Mouse (Mus musculus) mouse embryonic stem cell (cell line): ENCODE data around the gene Sema6d.

Experiments
- in situ Hi-C, 2 experiments: fragments of 300-500 bp; cut with MboI; formaldehyde crosslinking; loops; 1 replicate in 1 of 2; 3 replicates in 1 of 2; pipeline ENCODE4 v1.14.3; 2019 to 2020; ENCODE audit warnings: low sequenced_read_pairs in 2 of 2, low pct_unique_long_range_greater_than_20kb in 1 of 2, mixed read lengths in 1 of 2; ENCODE audit not compliant: unreplicated experiment in 1 of 2

The Sema6d gene

GRCm38 (mm10) chr2:124653161-124653560 is 563.4 kb downstream of the Sema6d start:
- in situ Hi-C loops = no loop called here

- in situ Hi-C loops = no loop called here
Observed at GRCm38 (mm10) chr2:124657358-124657757, 567.6 kb downstream of the Sema6d start.

GRCm38 (mm10) chr2:124658374-124658773 is 568.6 kb downstream of the Sema6d start:
- in situ Hi-C loops = no loop called here

DNA sequence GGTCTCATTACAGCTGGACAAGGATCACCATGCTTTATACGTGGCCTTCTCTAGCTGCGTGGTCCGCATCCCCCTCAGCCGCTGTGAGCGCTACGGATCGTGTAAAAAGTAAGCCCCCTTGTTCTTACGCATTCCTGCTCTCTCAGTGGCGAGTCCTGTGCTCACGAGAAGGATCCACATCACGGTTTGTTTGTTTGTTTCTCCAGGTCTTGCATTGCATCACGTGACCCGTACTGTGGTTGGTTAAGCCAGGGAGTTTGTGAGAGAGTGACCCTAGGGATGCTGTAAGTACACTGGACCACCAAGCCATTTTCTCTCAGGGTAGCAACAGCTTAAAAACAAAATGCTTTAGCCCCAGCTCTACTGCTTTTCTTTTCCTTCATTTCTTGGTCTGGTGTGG is 569.8 kb downstream of the Sema6d start:
- in situ Hi-C loops = no loop called here

- in situ Hi-C loops = no loop called here
Observed at GRCm38 (mm10) chr2:124660686-124661085, 570.9 kb downstream of the Sema6d start.

GRCm38 (mm10) chr2:124661316-124661715 is 571.5 kb downstream of the Sema6d start:
- in situ Hi-C loops = no loop called here

- in situ Hi-C loops = no loop called here
Observed at GRCm38 (mm10) chr2:124662257-124662656, 572.5 kb downstream of the Sema6d start.

GRCm38 (mm10) chr2:124664191-124664590 is 574.4 kb downstream of the Sema6d start:
- in situ Hi-C loops = no loop called here

GRCm38 (mm10) chr2:124668431-124668830 is 578.7 kb downstream of the Sema6d start:
- in situ Hi-C loops = no loop called here

- in situ Hi-C loops = no loop called here
Observed at GRCm38 (mm10) chr2:124673117-124673516, 583.3 kb downstream of the Sema6d start.

- in situ Hi-C loops = no loop called here
Observed at GRCm38 (mm10) chr2:124684481-124684901, 594.7 kb downstream of the Sema6d start.

- in situ Hi-C loops = no loop called here
Observed at GRCm38 (mm10) chr2:124690372-124690771, 600.6 kb downstream of the Sema6d start.

DNA sequence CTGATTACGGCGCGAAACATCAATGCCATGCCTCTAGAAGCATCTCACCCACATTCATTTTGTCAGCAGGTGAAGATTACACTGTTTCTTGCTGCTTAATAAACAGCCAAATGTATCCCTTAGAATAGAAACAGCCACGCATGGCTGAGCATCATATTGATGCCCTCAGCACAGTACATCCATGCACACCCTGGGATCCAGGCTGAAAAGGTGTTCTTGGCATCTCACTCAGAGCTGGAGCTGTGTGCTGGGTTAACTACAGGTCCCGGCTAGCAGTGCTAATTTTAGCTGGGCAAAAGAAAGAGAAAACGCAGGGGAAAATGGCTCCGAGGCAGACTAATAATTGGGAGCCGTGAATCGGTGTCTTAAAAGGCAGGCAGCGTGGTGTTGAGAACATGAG is 612.9 kb downstream of the Sema6d start:
- in situ Hi-C loops = no loop called here

- in situ Hi-C loops = no loop called here
Observed at GRCm38 (mm10) chr2:124704922-124705321, 615.2 kb downstream of the Sema6d start.

GRCm38 (mm10) chr2:124705806-124706205 is 616.0 kb downstream of the Sema6d start:
- in situ Hi-C loops = no loop called here

DNA sequence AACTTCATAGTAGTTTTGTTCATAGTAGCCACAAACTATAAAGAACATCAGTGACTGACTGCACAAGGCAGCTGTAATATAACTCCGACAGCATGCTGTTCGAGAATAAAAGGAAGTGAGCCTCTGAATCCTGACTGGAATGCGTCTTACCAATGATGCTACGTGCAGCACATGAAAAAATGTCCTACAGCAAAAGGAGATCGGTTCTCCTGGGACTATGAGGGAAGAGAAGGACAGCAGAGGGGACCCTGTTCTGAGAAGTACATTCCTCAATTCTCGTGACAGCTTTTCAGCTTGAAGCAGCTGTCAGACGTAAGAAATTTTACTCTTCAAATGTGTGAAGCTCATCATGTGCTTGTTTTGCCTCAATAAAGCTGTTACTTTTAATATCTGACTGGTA is 617.1 kb downstream of the Sema6d start:
- in situ Hi-C loops = no loop called here
